Mouse (Mus musculus) myocyte (in vitro differentiated cells): ENCODE measurements around the gene Tmem8.

Experiments
- POLR2A ChIP-seq: IDR thresholded peaks from one replicate; pipeline ENCODE4 v1.6.1; 2011; ENCODE audit warnings: low read depth, mild to moderate bottlenecking, control low read depth, moderate library complexity; ENCODE audit not compliant: insufficient read length
- USF1 ChIP-seq: IDR thresholded peaks from one replicate; pipeline ENCODE4 v1.6.1; 2011; ENCODE audit warnings: low read depth, mild to moderate bottlenecking, control low read depth, moderate library complexity

- TF ChIP-seq POLR2A (no peak), USF1 (no peak)
These were observed 2.9 kb upstream of the Tmem8 start for GRCm38 (mm10) chr17:26110156-26110555.
